Mouse (Mus musculus) lung, postnatal 0 days (tissue): ENCODE measurements at regions not wholly inside any gene's neighbourhood (a gene's known extent, or its start where the extent isn't known, plus 50 kb on each side); places are given as distances from the start of the nearest gene placed in this dataset.
A peak's percentile ranks its signal among the peaks of the same experiment; 100 is the strongest.

Source experiments
- ATAC-seq: fragments of 200-750 bp; cut with Nextera tagmentation; 2 replicates; pipeline ENCODE4 v1.8.0; 2017; ENCODE audit warnings: moderate library complexity
- DNase-seq: peaks from one replicate; pipeline ENCODE4 v3.0.0-alpha.2; 2016; ENCODE audit warnings: low spot score
- H3K27ac ChIP-seq: fragments of 300-500 bp; sonication (generic); 2 replicates; pipeline ENCODE4 v1.5.1; 2014; ENCODE audit warnings: antibody characterized with exemption, mild to moderate bottlenecking, low read length, mixed read lengths
- H3K27me3 ChIP-seq: fragments of 300-500 bp; sonication (generic); replicated peaks from 2 replicates; pipeline ENCODE4 v1.6.1; 2014; ENCODE audit warnings: low read length, mixed read lengths; ENCODE audit not compliant: insufficient read depth
- H3K36me3 ChIP-seq: fragments of 300-500 bp; sonication (generic); 2 replicates; pipeline ENCODE4 v1.6.1; 2014; ENCODE audit warnings: low read length, mixed read lengths; ENCODE audit not compliant: insufficient read depth
- H3K4me1 ChIP-seq: fragments of 300-500 bp; sonication (generic); 2 replicates; pipeline ENCODE4 v1.6.1; 2014; ENCODE audit warnings: antibody characterized with exemption, low read depth, low read length, mixed read lengths; ENCODE audit not compliant: insufficient read depth
- H3K4me2 ChIP-seq: fragments of 300-500 bp; sonication (generic); replicated peaks from 2 replicates; pipeline ENCODE4 v1.6.1; 2014; ENCODE audit warnings: low read depth, mild to moderate bottlenecking, low read length, moderate library complexity, mixed read lengths
- H3K4me3 ChIP-seq: fragments of 300-500 bp; sonication (generic); 2 replicates; pipeline ENCODE4 v1.5.1; 2014; ENCODE audit warnings: low read depth, low read length
- H3K9ac ChIP-seq: fragments of 300-500 bp; sonication (generic); replicated peaks from 2 replicates; pipeline ENCODE4 v1.6.1; 2014; ENCODE audit warnings: low read depth, mild to moderate bottlenecking
- H3K9me3 ChIP-seq: fragments of 300-500 bp; sonication (generic); 2 replicates; pipeline ENCODE4 v1.6.1; 2016; ENCODE audit warnings: low read length, mixed read lengths
- CTCF ChIP-seq: IDR thresholded peaks from 2 replicates; pipeline ENCODE4 v1.5.1; 2016; ENCODE audit warnings: antibody characterized with exemption, mild to moderate bottlenecking
- EP300 ChIP-seq: IDR thresholded peaks from 2 replicates; pipeline ENCODE4 v1.6.1; 2016; ENCODE audit warnings: antibody characterized with exemption, mild to moderate bottlenecking, control low read depth
- WGBS: fragments of 180-500 bp; shearing (Covaris S2); extraction: QIAGEN DNeasy Blood & Tissue Kit; methylation state at CpG from one replicate; pipeline ENCODE4 v1.1.7; 2014; 5-methylcytosine and 5-hydroxymethylcytosine counted together

DNA sequence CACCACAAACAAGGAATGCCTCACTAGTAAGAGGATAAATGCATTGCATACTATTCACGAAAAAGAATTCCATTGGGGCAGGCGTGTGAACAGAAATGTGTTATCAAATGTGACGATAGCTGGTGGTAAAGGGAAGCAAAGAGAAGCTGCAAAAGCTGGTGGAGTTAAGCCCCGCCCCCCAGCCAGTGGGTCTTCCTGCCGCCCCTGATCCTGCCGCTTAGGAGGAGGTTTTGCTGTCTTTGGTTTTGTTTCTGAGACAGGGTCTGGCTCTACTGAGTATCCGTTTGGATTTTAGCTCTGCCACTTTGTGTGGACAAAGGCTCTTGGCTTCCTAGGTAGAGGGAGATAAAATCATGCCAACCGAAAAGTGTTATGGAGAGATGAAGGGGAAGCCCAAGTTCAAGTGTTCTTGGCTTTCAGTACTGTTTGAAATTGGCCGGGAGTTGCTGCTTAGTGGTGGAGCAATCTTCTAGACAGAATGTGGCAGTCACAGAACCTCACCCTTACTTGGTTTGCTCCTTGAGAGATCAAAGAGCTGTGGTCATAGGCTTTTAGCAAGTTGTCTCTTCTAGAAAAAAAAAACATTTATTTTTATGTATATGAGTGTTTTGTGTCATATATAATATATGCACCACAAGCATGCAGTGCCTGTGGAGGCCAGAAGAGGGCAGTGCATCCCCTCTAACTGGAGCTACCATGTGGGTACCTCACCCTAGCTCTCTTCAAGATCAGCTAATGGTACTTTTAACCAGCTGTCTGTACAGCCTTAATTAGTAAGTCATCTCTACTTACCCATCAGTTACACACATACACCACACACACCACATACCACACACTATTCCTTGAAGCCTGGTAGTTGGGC, 59.8 kb upstream of the Slc34a2 start:
- DNase-seq (peak; percentile 73), ATAC-seq (peak; percentile 37)
- Histone ChIP-seq H3K4me2 (no peak overlapping the region), H3K4me1 (no peaks in the 10 kb centered on the region), H3K36me3 (no peaks in the 10 kb centered on the region), H3K4me3 (no peak overlapping the region), H3K27me3 (no peaks in the 10 kb centered on the region), H3K9me3 (no peaks in the 10 kb centered on the region), H3K27ac (peak overlapping the region; percentile 54), H3K9ac (no peak overlapping the region)
- WGBS: 61% methylated on average over 9 of the region's 9 CpGs
- peak; percentile 65; the same call in 1 of the 2 replicates for TF ChIP-seq EP300
- TF ChIP-seq CTCF: peak; percentile 60

DNA sequence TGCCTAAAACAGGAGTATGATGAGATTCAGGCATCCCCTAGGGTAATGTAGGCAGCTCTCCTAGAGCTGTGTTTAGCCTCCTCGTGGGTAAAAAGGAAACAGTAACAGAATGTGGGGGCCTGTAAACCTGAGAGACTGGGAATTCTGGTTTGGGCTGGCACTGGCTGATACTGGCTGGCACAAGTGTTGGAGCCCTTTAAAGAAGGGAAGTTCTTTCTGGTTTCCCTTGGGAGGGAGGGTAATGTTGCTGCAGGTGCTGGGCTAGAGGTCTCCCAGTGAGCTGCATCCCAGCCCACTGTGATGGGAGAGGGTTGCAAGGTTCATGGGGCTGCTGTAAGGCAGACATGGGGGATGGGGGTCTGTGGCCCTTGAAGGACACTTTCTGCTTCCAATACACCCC, 58.4 kb upstream of the Slc34a2 start:
- DNase-seq: peak; percentile 76
- Histone ChIP-seq H3K9me3 (no peaks in the 10 kb centered on the region), H3K4me3 (no peak overlapping the region), H3K4me2 (no peak overlapping the region), H3K27ac (peak overlapping the region; percentile 47; the same call in 1 of the 2 replicates), H3K9ac (no peak overlapping the region), H3K27me3 (no peaks in the 10 kb centered on the region), H3K36me3 (no peaks in the 10 kb centered on the region), H3K4me1 (no peaks in the 10 kb centered on the region)
- ATAC-seq: peak; percentile 48
- TF ChIP-seq CTCF (no peak), EP300 (no peak)
- 21% methylated on average over 1 of the region's 1 CpGs for WGBS

DNA sequence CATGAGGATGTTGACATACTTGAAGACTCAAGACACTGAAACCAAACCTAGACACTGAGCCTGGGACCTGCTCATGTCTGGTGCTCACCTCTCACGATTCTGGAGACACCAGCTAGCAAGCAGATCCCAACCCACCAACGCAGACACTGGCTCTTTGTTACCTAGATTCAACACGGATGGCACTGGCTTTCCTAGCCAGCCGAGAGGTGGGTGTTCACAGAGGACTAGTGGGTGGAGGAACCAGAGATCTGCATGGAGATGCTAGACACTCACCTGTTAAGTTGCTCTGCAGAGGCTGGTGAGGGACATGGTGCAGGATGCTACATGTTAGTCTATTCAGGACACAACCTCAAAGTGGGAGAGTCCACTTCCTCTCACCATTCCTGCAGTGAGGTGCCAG, 55.8 kb upstream of the Slc34a2 start:
- no peak for ATAC-seq
- Histone ChIP-seq H3K9ac (no peak overlapping the region), H3K4me3 (no peak overlapping the region), H3K27me3 (no peaks in the 10 kb centered on the region), H3K36me3 (no peaks in the 10 kb centered on the region), H3K4me1 (no peaks in the 10 kb centered on the region), H3K27ac (peak overlapping the region; percentile 11; the same call in 1 of the 2 replicates), H3K4me2 (no peak overlapping the region), H3K9me3 (no peaks in the 10 kb centered on the region)
- no peak for DNase-seq
- TF ChIP-seq EP300: no peak
- no peak for TF ChIP-seq CTCF
- 56% methylated on average over 4 of the region's 4 CpGs for WGBS

DNA sequence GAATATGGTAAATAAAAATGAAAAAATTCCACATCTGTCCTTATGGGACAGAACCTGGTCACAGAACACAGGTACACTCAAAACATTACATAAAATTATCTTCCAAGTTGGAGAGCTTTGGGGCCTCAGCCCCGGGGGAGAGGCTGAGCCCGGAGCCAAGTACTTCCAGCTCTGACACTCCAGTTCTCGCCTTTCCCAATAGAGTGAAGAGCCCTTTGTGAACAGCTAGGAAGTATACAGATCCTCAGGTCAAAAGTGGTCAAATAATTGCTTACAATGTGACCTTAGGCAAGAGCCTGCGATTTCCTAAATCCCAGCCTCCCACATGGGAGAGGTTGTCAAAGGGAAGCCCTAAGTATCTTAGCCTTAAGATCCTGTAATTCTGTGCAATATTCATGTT, 55.1 kb upstream of the Slc34a2 start:
- TF ChIP-seq EP300 (peak; percentile 94), CTCF (no peak)
- Histone ChIP-seq H3K4me1 (no peaks in the 10 kb centered on the region), H3K4me3 (no peak overlapping the region), H3K27ac (no peak overlapping the region), H3K27me3 (no peaks in the 10 kb centered on the region), H3K4me2 (no peak overlapping the region), H3K36me3 (no peaks in the 10 kb centered on the region), H3K9ac (no peak overlapping the region), H3K9me3 (no peaks in the 10 kb centered on the region)
- DNase-seq (peak; percentile 81), ATAC-seq (peak; percentile 76)
- WGBS: 50% methylated on average over 4 of the region's 4 CpGs
